Mouse (Mus musculus): ENCODE data around the gene Psap. TPM values are rescaled to one million over a fixed set of nuclear protein-coding genes. Genes with fewer than 3 reads are reported as not detected.

The Psap gene
- polyA plus RNA-seq, 1 experiment, result 665 TPM

- Histone ChIP-seq H3K4me1 (ENCODE audit: control insufficient read depth, insufficient read depth, low read length) (no peaks in the 10 kb centered on the region), H3K4me3 (ENCODE audit: insufficient read depth, low read length) (no peak overlapping the region), H3K27ac (ENCODE audit: insufficient read depth, low read length) (no peak overlapping the region)
- TF ChIP-seq CTCF (IDR thresholded peaks at IDR 0.05; ENCODE audit: borderline replicate concordance, insufficient read depth, low read length) (no peak), POLR2A (IDR thresholded peaks at IDR 0.05; ENCODE audit: low read depth, low read length) (no peak)
Measured at GRCm38 (mm10) chr10:60341528-60341927, 64.1 kb downstream of the Psap start.

DNA sequence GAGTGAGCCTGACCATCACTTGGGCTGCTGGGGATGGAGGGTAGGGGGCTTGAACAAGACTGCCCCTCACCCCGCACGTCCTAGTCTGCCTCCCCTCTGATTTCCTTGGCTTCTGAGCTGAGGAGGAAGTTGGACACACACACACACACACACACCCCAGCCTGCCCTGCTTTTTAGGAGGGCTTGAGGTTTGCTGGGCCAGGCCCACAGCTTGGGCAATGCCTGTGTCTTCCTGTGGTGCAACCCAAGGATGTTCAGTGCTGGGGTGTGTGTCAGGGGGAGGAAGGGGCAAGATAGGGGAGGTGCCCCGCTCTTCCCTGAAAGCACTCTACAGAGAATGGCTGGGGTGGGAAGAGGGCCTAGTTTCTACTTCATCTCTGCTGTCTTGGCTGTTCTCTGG is 66.7 kb downstream of the Psap start:
- Histone ChIP-seq H3K27ac (ENCODE audit: insufficient read depth, low read length) (no peak overlapping the region), H3K4me1 (ENCODE audit: control insufficient read depth, insufficient read depth, low read length) (no peaks in the 10 kb centered on the region; the same call in 1 of the 2 replicates)
- TF ChIP-seq POLR2A (IDR thresholded peaks at IDR 0.05; ENCODE audit: low read depth, low read length) (no peak), CTCF (IDR thresholded peaks at IDR 0.05; ENCODE audit: borderline replicate concordance, insufficient read depth, low read length) (no peak)

DNA sequence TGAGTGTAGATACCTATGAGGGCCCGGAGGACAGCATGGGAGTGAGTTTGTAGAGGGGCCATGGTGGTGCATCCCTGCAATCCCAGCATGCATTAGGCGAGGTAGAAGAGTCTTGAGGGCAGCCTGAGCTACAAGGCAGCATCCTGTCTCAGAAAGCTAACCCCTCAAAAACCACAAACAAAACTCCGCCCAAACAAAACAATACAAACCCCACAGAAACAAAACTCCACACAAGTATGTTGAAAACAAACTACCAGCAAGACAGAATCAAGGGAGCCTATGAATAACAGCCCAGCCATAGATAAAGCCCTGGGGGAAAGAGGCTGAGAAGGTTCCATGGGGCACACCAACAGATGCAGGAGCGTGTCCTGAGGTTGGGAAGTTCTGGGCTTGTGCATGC is 68.6 kb downstream of the Psap start:
- peaks cover 1% of the 10 kb centered on the region for H3K4me1 ChIP-seq (ENCODE audit: control insufficient read depth, insufficient read depth, low read length)
- TF ChIP-seq CTCF (IDR thresholded peaks at IDR 0.05; ENCODE audit: borderline replicate concordance, insufficient read depth, low read length), result no peak
- no peak for TF ChIP-seq POLR2A (IDR thresholded peaks at IDR 0.05; ENCODE audit: low read depth, low read length)
- no peak overlapping the region for H3K4me3 ChIP-seq (ENCODE audit: insufficient read depth, low read length)
- no peak overlapping the region for H3K27ac ChIP-seq (ENCODE audit: insufficient read depth, low read length)

More for the DNA sequence above, 66.7 kb downstream of the Psap start:
- no peak overlapping the region for H3K4me3 ChIP-seq (ENCODE audit: insufficient read depth, low read length)

- H3K4me3 ChIP-seq (ENCODE audit: insufficient read depth, low read length), result peak within 1 kb of the TSS; percentile 9; the same call in 1 of the 2 replicates
- peaks cover 8% of the 10 kb centered on the region for H3K4me1 ChIP-seq (ENCODE audit: control insufficient read depth, insufficient read depth, low read length)
- H3K27ac ChIP-seq (ENCODE audit: insufficient read depth, low read length), result no peak within 1 kb of the TSS
- TF ChIP-seq CTCF (IDR thresholded peaks at IDR 0.05; ENCODE audit: borderline replicate concordance, insufficient read depth, low read length) (peak; percentile 43; the same call in 1 of the 2 replicates), POLR2A (IDR thresholded peaks at IDR 0.05; ENCODE audit: low read depth, low read length) (0 out of 2 replicates have a peak, but pooled peaks have one; percentile 24)
Measured at GRCm38 (mm10) chr10:60346701-60347405, 69.4 kb downstream of the Psap start, which contains the start of gene Vsir. TSS of gene Vsir (plus strand) at chr10:60346851.

- no peak overlapping the region for H3K27ac ChIP-seq (ENCODE audit: insufficient read depth, low read length)
- H3K4me1 ChIP-seq (ENCODE audit: control insufficient read depth, insufficient read depth, low read length), result peaks cover 14% of the 10 kb centered on the region
- H3K4me3 ChIP-seq (ENCODE audit: insufficient read depth, low read length), result no peak overlapping the region
- no peak for TF ChIP-seq POLR2A (IDR thresholded peaks at IDR 0.05; ENCODE audit: low read depth, low read length)
- TF ChIP-seq CTCF (IDR thresholded peaks at IDR 0.05; ENCODE audit: borderline replicate concordance, insufficient read depth, low read length), result no peak
Measured at GRCm38 (mm10) chr10:60347768-60348610, 70.6 kb downstream of the Psap start.

- Histone ChIP-seq H3K27ac (ENCODE audit: insufficient read depth, low read length) (peak overlapping the region; percentile 2; the same call in 1 of the 2 replicates), H3K4me1 (ENCODE audit: control insufficient read depth, insufficient read depth, low read length) (peaks cover 23% of the 10 kb centered on the region)
Measured at GRCm38 (mm10) chr10:60349056-60349455, 71.6 kb downstream of the Psap start.

GRCm38 (mm10) chr10:60349644-60350043 is 72.2 kb downstream of the Psap start:
- Histone ChIP-seq H3K4me3 (ENCODE audit: insufficient read depth, low read length) (no peak overlapping the region), H3K27ac (ENCODE audit: insufficient read depth, low read length) (no peak overlapping the region), H3K4me1 (ENCODE audit: control insufficient read depth, insufficient read depth, low read length) (peaks cover 25% of the 10 kb centered on the region)
- no peak for TF ChIP-seq CTCF (IDR thresholded peaks at IDR 0.05; ENCODE audit: borderline replicate concordance, insufficient read depth, low read length)
- TF ChIP-seq POLR2A (IDR thresholded peaks at IDR 0.05; ENCODE audit: low read depth, low read length), result no peak

More at GRCm38 (mm10) chr10:60349056-60349455, 71.6 kb downstream of the Psap start:
- H3K4me3 ChIP-seq (ENCODE audit: insufficient read depth, low read length), result no peak overlapping the region
- TF ChIP-seq POLR2A (IDR thresholded peaks at IDR 0.05; ENCODE audit: low read depth, low read length) (no peak), CTCF (IDR thresholded peaks at IDR 0.05; ENCODE audit: borderline replicate concordance, insufficient read depth, low read length) (no peak)

DNA sequence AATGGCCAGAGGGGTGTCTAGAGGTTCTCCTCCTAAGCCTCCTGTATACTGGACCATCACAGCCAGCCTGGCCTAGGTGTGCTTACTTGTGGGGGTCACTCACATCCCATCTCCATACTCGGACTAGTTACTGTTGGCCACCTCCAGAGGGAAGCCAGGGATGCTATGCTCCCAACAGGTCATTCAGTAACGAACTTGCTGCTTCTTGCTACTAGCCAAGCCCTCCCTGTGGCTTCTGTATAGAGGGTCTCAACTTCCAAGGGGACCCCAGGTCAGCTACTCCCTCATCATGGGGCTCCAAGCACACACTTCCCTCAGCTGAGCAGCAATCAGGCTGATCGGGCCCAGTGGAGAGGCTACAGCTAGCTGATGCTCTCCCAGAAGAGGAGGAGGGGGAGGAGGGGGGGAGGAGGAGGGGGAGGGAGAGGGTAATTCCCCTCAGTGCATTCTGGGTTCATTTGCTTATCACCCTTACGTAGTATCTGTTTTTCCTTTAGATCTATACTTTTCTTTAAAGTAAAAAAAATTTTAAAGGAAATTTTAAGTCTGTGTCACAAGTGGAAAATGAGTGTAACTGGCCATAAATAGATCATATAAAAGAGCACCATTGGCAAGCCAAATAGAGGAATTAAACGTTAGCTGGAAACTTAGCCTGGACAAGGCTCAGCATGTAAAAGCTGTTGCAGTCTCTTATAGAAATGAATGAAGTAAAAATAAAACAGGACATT is 72.8 kb downstream of the Psap start:
- Histone ChIP-seq H3K27ac (ENCODE audit: insufficient read depth, low read length) (peak overlapping the region; percentile 91), H3K4me3 (ENCODE audit: insufficient read depth, low read length) (no peak overlapping the region), H3K4me1 (ENCODE audit: control insufficient read depth, insufficient read depth, low read length) (peaks cover 25% of the 10 kb centered on the region)
- no peak for TF ChIP-seq POLR2A (IDR thresholded peaks at IDR 0.05; ENCODE audit: low read depth, low read length)
- TF ChIP-seq CTCF (IDR thresholded peaks at IDR 0.05; ENCODE audit: borderline replicate concordance, insufficient read depth, low read length), result no peak

GRCm38 (mm10) chr10:60350805-60351167 is 73.4 kb downstream of the Psap start:
- H3K27ac ChIP-seq (ENCODE audit: insufficient read depth, low read length), result peak overlapping the region; percentile 91
- no peak overlapping the region for H3K4me3 ChIP-seq (ENCODE audit: insufficient read depth, low read length)
- H3K4me1 ChIP-seq (ENCODE audit: control insufficient read depth, insufficient read depth, low read length), result peaks cover 26% of the 10 kb centered on the region
- TF ChIP-seq CTCF (IDR thresholded peaks at IDR 0.05; ENCODE audit: borderline replicate concordance, insufficient read depth, low read length) (no peak), POLR2A (IDR thresholded peaks at IDR 0.05; ENCODE audit: low read depth, low read length) (peak; percentile 22; the same call in 1 of the 2 replicates)

Data from embryonic fibroblast, embryonic 13.5 days (primary cell).